Mouse (Mus musculus) hindbrain, embryonic 11.5 days (tissue): Measurements from ENCODE around the gene Tbxas1. TPM values are rescaled to one million over a fixed set of nuclear protein-coding genes. Genes with fewer than 3 reads are reported as not detected.

Source experiments
- ATAC-seq: fragments of 200-750 bp; cut with Nextera tagmentation; 2 replicates; pipeline ENCODE4 v1.8.0; 2017; ENCODE audit warnings: mild to moderate bottlenecking, moderate TSS enrichment, moderate library complexity; ENCODE audit not compliant: low FRiP score
- DNase-seq: peaks from one replicate; pipeline ENCODE4 v3.0.0-alpha.2; 2015; ENCODE audit warnings: low spot score
- H3K27ac ChIP-seq: fragments of 300-500 bp; sonication (generic); 2 replicates; pipeline ENCODE4 v1.5.1; 2014; ENCODE audit warnings: mild to moderate bottlenecking, low read depth, low read length
- H3K27me3 ChIP-seq: fragments of 300-500 bp; sonication (generic); 2 replicates; pipeline ENCODE4 v1.6.1; 2014; ENCODE audit warnings: mild to moderate bottlenecking, low read length, moderate library complexity, mixed read lengths; ENCODE audit not compliant: control insufficient read depth, insufficient read depth
- H3K36me3 ChIP-seq: fragments of 300-500 bp; sonication (generic); 2 replicates; pipeline ENCODE4 v1.6.1; 2014; ENCODE audit warnings: mild to moderate bottlenecking, low read length, moderate library complexity, mixed read lengths; ENCODE audit not compliant: control insufficient read depth, insufficient read depth
- H3K4me1 ChIP-seq: fragments of 300-500 bp; sonication (generic); replicated peaks from 2 replicates; pipeline ENCODE4 v1.6.1; 2014; ENCODE audit warnings: low read length, mixed read lengths; ENCODE audit not compliant: control insufficient read depth, insufficient read depth
- H3K4me2 ChIP-seq: fragments of 300-500 bp; sonication (generic); replicated peaks from 2 replicates; pipeline ENCODE4 v1.6.1; 2014; ENCODE audit warnings: mild to moderate bottlenecking, low read depth, low read length
- H3K4me3 ChIP-seq: fragments of 300-500 bp; sonication (generic); 2 replicates; pipeline ENCODE4 v1.5.1; 2014; ENCODE audit warnings: low read depth, low read length
- H3K9ac ChIP-seq: fragments of 300-500 bp; sonication (generic); 2 replicates; pipeline ENCODE4 v1.6.1; 2014; ENCODE audit warnings: low read depth, low read length
- H3K9me3 ChIP-seq: fragments of 300-500 bp; sonication (generic); 2 replicates; pipeline ENCODE4 v1.6.1; 2016; ENCODE audit warnings: low read length; ENCODE audit not compliant: control insufficient read depth
- WGBS: fragments of 180-500 bp; shearing (Covaris S2); extraction: QIAGEN DNeasy Blood & Tissue Kit; methylation state at CpG from one replicate; pipeline ENCODE4 v1.1.7; 2014; 5-methylcytosine and 5-hydroxymethylcytosine counted together
- polyA plus RNA-seq: library from polyadenylated mRNA; unstranded; fragments of >200 nt; fragmentation: Nextera tagmentation; extraction: Ambion mirVana; gene quantifications from 2 replicates; pipeline ENCODE4 v1.2.1, GENCODE M21; 2014

Tbxas1 gene
- polyA plus RNA-seq, 1 experiment from 2014 or later, result 0.69 TPM

GRCm38 (mm10) chr6:39074186-39074585 lies 199.0 kb downstream of the Tbxas1 start:
- ATAC-seq (no peak), DNase-seq (no peak)
- no peaks in the 10 kb centered on the region for H3K4me1 ChIP-seq
- H3K4me3 ChIP-seq, result no peak overlapping the region
- no peaks in the 10 kb centered on the region for H3K9me3 ChIP-seq
- no peaks in the 10 kb centered on the region for H3K36me3 ChIP-seq
- no peaks in the 10 kb centered on the region for H3K27me3 ChIP-seq
- no peak overlapping the region for H3K4me2 ChIP-seq
- H3K9ac ChIP-seq, result no peak overlapping the region
- H3K27ac ChIP-seq, result no peak overlapping the region

GRCm38 (mm10) chr6:39076498-39076897 lies 201.3 kb downstream of the Tbxas1 start:
- H3K36me3 ChIP-seq, result no peaks in the 10 kb centered on the region
- H3K27ac ChIP-seq, result no peak overlapping the region

GRCm38 (mm10) chr6:39104631-39105030 lies 229.4 kb downstream of the Tbxas1 start:
- Histone ChIP-seq H3K27ac (no peak overlapping the region), H3K4me1 (no peaks in the 10 kb centered on the region), H3K9ac (no peak overlapping the region), H3K27me3 (no peaks in the 10 kb centered on the region), H3K4me2 (no peak overlapping the region), H3K9me3 (no peaks in the 10 kb centered on the region), H3K36me3 (no peaks in the 10 kb centered on the region), H3K4me3 (no peak overlapping the region)
- 85% methylated on average over 4 of the region's 4 CpGs for WGBS
- DNase-seq, result no peak
- ATAC-seq, result no peak

More at GRCm38 (mm10) chr6:39076498-39076897, 201.3 kb downstream of the Tbxas1 start:
- DNase-seq (no peak), ATAC-seq (no peak)
- H3K9ac ChIP-seq, result no peak overlapping the region
- H3K4me3 ChIP-seq, result no peak overlapping the region
- H3K27me3 ChIP-seq, result no peaks in the 10 kb centered on the region
- H3K4me2 ChIP-seq, result no peak overlapping the region
- H3K4me1 ChIP-seq, result no peaks in the 10 kb centered on the region
- H3K9me3 ChIP-seq, result no peaks in the 10 kb centered on the region

- DNase-seq (no peak), ATAC-seq (no peak)
- H3K9me3 ChIP-seq, result no peaks in the 10 kb centered on the region
- H3K27me3 ChIP-seq, result no peaks in the 10 kb centered on the region
- no peak overlapping the region for H3K4me2 ChIP-seq
- H3K4me3 ChIP-seq, result no peak overlapping the region
- H3K4me1 ChIP-seq, result no peaks in the 10 kb centered on the region
- no peak overlapping the region for H3K27ac ChIP-seq
- H3K36me3 ChIP-seq, result no peaks in the 10 kb centered on the region
- WGBS, result 53% methylated on average over 2 of the region's 2 CpGs
- H3K9ac ChIP-seq, result no peak overlapping the region
These were observed 231.6 kb downstream of the Tbxas1 start for GRCm38 (mm10) chr6:39106812-39107211.

- WGBS, result 90% methylated on average over 3 of the region's 3 CpGs
These were observed 237.5 kb downstream of the Tbxas1 start for GRCm38 (mm10) chr6:39112701-39113100.

GRCm38 (mm10) chr6:39113141-39113540 lies 237.9 kb downstream of the Tbxas1 start:
- 96% methylated on average over 3 of the region's 3 CpGs for WGBS
- Histone ChIP-seq H3K36me3 (no peaks in the 10 kb centered on the region), H3K4me2 (no peak overlapping the region), H3K4me1 (no peaks in the 10 kb centered on the region), H3K27me3 (peaks cover 16% of the 10 kb centered on the region), H3K9ac (no peak overlapping the region), H3K9me3 (no peaks in the 10 kb centered on the region), H3K4me3 (no peak overlapping the region), H3K27ac (no peak overlapping the region)
- DNase-seq (no peak), ATAC-seq (no peak)

More at GRCm38 (mm10) chr6:39112701-39113100, 237.5 kb downstream of the Tbxas1 start:
- Histone ChIP-seq H3K4me1 (no peaks in the 10 kb centered on the region), H3K27me3 (peaks cover 12% of the 10 kb centered on the region), H3K27ac (no peak overlapping the region), H3K36me3 (no peaks in the 10 kb centered on the region), H3K4me2 (no peak overlapping the region), H3K4me3 (no peak overlapping the region), H3K9me3 (no peaks in the 10 kb centered on the region), H3K9ac (no peak overlapping the region)
- ATAC-seq (no peak), DNase-seq (no peak)

- peaks cover 23% of the 10 kb centered on the region for H3K27me3 ChIP-seq
- H3K27ac ChIP-seq, result no peak overlapping the region
- H3K4me1 ChIP-seq, result no peaks in the 10 kb centered on the region
- 67% methylated on average over 1 of the region's 1 CpGs for WGBS
- H3K9me3 ChIP-seq, result no peaks in the 10 kb centered on the region
- ATAC-seq (no peak), DNase-seq (no peak)
- no peak overlapping the region for H3K9ac ChIP-seq
- no peak overlapping the region for H3K4me3 ChIP-seq
- H3K4me2 ChIP-seq, result no peak overlapping the region
- H3K36me3 ChIP-seq, result no peaks in the 10 kb centered on the region
These were observed 240.2 kb downstream of the Tbxas1 start for GRCm38 (mm10) chr6:39115438-39115837.

GRCm38 (mm10) chr6:39117584-39118455 lies 242.6 kb downstream of the Tbxas1 start, which contains the start of gene Parp12:
Gene Parp12 (minus strand): TSS chr6:39118349.
- WGBS, result 3% methylated on average over 92 of the region's 101 CpGs
- H3K27me3 ChIP-seq, result peaks cover 23% of the 10 kb centered on the region

GRCm38 (mm10) chr6:39118456-39118881 lies 243.3 kb downstream of the Tbxas1 start:
- ATAC-seq, result peak; percentile 54

More at GRCm38 (mm10) chr6:39117584-39118455, 242.6 kb downstream of the Tbxas1 start, which contains the start of gene Parp12:
- DNase-seq (peak; percentile 75), ATAC-seq (peak; percentile 78)
- no peaks in the 10 kb centered on the region for H3K4me1 ChIP-seq
- peak within 1 kb of the TSS; percentile 63 for H3K9ac ChIP-seq
- H3K27ac ChIP-seq, result no peak within 1 kb of the TSS
- no peaks in the 10 kb centered on the region for H3K36me3 ChIP-seq
- no peaks in the 10 kb centered on the region for H3K9me3 ChIP-seq
- H3K4me2 ChIP-seq, result peak within 1 kb of the TSS; percentile 68
- peak within 1 kb of the TSS; percentile 67 for H3K4me3 ChIP-seq

More at GRCm38 (mm10) chr6:39118456-39118881, 243.3 kb downstream of the Tbxas1 start:
- no peak overlapping the region for H3K27ac ChIP-seq
- DNase-seq, result no peak
- peak overlapping the region; percentile 67 for H3K4me3 ChIP-seq
- no peaks in the 10 kb centered on the region for H3K4me1 ChIP-seq
- peaks cover 23% of the 10 kb centered on the region for H3K27me3 ChIP-seq
- 12% methylated on average over 49 of the region's 49 CpGs for WGBS
- peak overlapping the region; percentile 68 for H3K4me2 ChIP-seq
- no peaks in the 10 kb centered on the region for H3K9me3 ChIP-seq
- peak overlapping the region; percentile 63; the same call in 1 of the 2 replicates for H3K9ac ChIP-seq
- no peaks in the 10 kb centered on the region for H3K36me3 ChIP-seq
